Mouse (Mus musculus) C2C12 (cell line): ENCODE measurements around the gene Nhsl2.

Experiments
- CTCF ChIP-seq: IDR thresholded peaks from one replicate; pipeline ENCODE4 v1.5.1; 2011; ENCODE audit not compliant: control insufficient read depth, insufficient read depth, insufficient read length
- MYOD1 ChIP-seq: IDR thresholded peaks from one replicate; pipeline ENCODE4 v1.6.1; 2011; ENCODE audit warnings: low read depth; ENCODE audit not compliant: control insufficient read depth, insufficient read length

- TF ChIP-seq MYOD1 (no peak), CTCF (no peak)
Observed at GRCm38 (mm10) chrX:102050552-102050951, 201.4 kb downstream of the Nhsl2 start.
